Mouse (Mus musculus): ENCODE measurements at regions not wholly inside any gene's neighbourhood (a gene's known extent, or its start where the extent isn't known, plus 50 kb on each side); places are given as distances from the start of the nearest gene placed in this dataset.

GRCm38 (mm10) chr1:120762498-120762897 is 160.3 kb downstream of the En1 start:
- no peak for TF ChIP-seq CTCF (IDR thresholded peaks at IDR 0.05; ENCODE audit: control insufficient read depth, insufficient read depth, low read length)
- TF ChIP-seq POLR2A (IDR thresholded peaks at IDR 0.05; ENCODE audit: borderline replicate concordance, control insufficient read depth, low read depth, low read length): no peak

Measured in bone marrow, adult 2 months (tissue).